Mouse (Mus musculus) brain, embryonic 14.5 days (tissue): ENCODE data around the gene Mpnd.

Experiments
- CTCF ChIP-seq: fragments of 200-500 bp; IDR thresholded peaks from 2 replicates; pipeline ENCODE4 v1.5.1; 2012; ENCODE audit warnings: inconsistent platforms, mild to moderate bottlenecking, moderate library complexity, borderline replicate concordance; ENCODE audit not compliant: insufficient read depth, insufficient read length; ENCODE audit errors: extremely low read depth
- POLR2A ChIP-seq: fragments of 200-500 bp; IDR thresholded peaks from 2 replicates; pipeline ENCODE4 v1.6.1; 2012; ENCODE audit warnings: mild to moderate bottlenecking, inconsistent platforms, borderline replicate concordance; ENCODE audit not compliant: poor library complexity, insufficient read depth, insufficient read length, severe bottlenecking; ENCODE audit errors: extremely low read depth

DNA sequence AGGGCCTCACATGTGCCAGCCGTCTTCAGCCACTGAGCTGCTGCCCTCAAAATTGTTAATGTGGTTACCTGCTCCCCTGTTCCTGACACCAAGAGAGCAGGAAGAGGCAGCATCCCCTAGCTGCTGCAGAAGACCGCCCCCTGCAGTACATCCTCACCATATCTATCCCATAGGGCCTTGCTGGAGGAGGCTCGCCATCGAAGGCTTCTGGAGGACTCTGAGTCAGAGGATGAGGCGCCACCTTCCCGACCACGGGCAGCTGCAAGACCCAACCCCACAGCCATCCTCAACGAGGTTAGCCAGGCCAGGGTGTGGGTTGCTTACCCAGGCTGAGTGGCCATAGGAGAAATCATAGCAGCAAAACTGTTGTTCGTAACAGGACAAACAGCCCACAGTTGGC is 40.5 kb upstream of the Mpnd start:
- TF ChIP-seq CTCF (no peak), POLR2A (no peak)
